Mouse (Mus musculus) C2C12 (cell line): ENCODE measurements at regions not wholly inside any gene's neighbourhood (a gene's known extent, or its start where the extent isn't known, plus 50 kb on each side); places are given as distances from the start of the nearest gene placed in this dataset.

Experiments used
- H3K27me3 ChIP-seq: one replicate; pipeline ENCODE4 v1.6.1; 2011; ENCODE audit not compliant: control insufficient read depth, insufficient read depth, insufficient read length
- H3K36me3 ChIP-seq: one replicate; pipeline ENCODE4 v1.6.1; 2011; ENCODE audit not compliant: control insufficient read depth, insufficient read depth
- H3K4me3 ChIP-seq: one replicate; pipeline ENCODE4 v1.5.1; 2011; ENCODE audit warnings: mild to moderate bottlenecking, control low read depth; ENCODE audit not compliant: poor library complexity, insufficient read depth, severe bottlenecking
- H3K79me2 ChIP-seq: one replicate; pipeline ENCODE4 v1.6.1; 2011; ENCODE audit not compliant: control insufficient read depth, insufficient read depth
- H3K79me3 ChIP-seq: one replicate; pipeline ENCODE4 v1.6.1; 2011; ENCODE audit warnings: low read depth, control low read depth
- H3ac ChIP-seq: one replicate; pipeline ENCODE3; 2011; ENCODE audit warnings: low read depth; ENCODE audit not compliant: control insufficient read depth, insufficient read length
- CEBPB ChIP-seq: IDR thresholded peaks from one replicate; pipeline ENCODE4 v1.6.1; 2011; ENCODE audit warnings: low read depth, mild to moderate bottlenecking, control low read depth, moderate library complexity
- CTCF ChIP-seq: IDR thresholded peaks from one replicate; pipeline ENCODE4 v1.5.1; 2011; ENCODE audit not compliant: control insufficient read depth, insufficient read depth, insufficient read length
- FOSL1 ChIP-seq: IDR thresholded peaks from one replicate; pipeline ENCODE4 v1.8.0; 2011; ENCODE audit warnings: mild to moderate bottlenecking, low read length; ENCODE audit not compliant: poor library complexity, insufficient read depth, severe bottlenecking
- MAX ChIP-seq: IDR thresholded peaks from one replicate; pipeline ENCODE4 v1.6.1; 2011; ENCODE audit warnings: mild to moderate bottlenecking, control low read depth
- MYOD1 ChIP-seq: IDR thresholded peaks from one replicate; pipeline ENCODE4 v1.6.1; 2011; ENCODE audit warnings: low read depth; ENCODE audit not compliant: control insufficient read depth, insufficient read length
- MYOG ChIP-seq: IDR thresholded peaks from one replicate; pipeline ENCODE4 v1.6.1; 2011; ENCODE audit not compliant: control insufficient read depth, insufficient read length; ENCODE audit errors: extremely low read depth
- USF1 ChIP-seq: IDR thresholded peaks from one replicate; pipeline ENCODE4 v1.6.1; 2011; ENCODE audit warnings: low read depth, mild to moderate bottlenecking, control low read depth, moderate library complexity

DNA sequence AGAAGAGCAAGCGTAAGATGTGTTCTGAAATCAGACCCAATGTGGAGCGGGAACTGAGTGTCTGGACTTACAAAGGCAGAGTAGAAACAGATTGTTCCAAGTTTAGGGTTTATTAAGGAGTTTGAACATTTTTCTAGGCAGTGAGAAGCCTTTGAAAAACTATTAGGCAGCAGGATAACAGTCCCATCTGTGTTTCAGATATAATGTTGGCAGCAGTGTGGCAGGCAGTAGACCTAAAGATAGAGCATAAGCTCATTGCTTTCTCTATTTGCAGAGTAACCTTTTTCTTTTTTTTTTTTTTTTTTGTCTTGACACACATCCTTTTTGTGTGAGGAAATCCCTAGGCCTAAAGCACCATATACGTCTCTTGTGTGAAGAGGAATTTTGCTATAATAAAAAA lies 429.6 kb downstream of the Plcl1 start:
- Histone ChIP-seq H3K79me2 (no peaks in the 10 kb centered on the region), H3ac (no peak overlapping the region), H3K36me3 (no peaks in the 10 kb centered on the region), H3K79me3 (no peaks in the 10 kb centered on the region), H3K4me3 (no peak overlapping the region), H3K27me3 (no peaks in the 10 kb centered on the region)
- TF ChIP-seq CEBPB (no peak), USF1 (no peak), MAX (no peak), MYOD1 (no peak), CTCF (no peak), MYOG (no peak), FOSL1 (no peak)

DNA sequence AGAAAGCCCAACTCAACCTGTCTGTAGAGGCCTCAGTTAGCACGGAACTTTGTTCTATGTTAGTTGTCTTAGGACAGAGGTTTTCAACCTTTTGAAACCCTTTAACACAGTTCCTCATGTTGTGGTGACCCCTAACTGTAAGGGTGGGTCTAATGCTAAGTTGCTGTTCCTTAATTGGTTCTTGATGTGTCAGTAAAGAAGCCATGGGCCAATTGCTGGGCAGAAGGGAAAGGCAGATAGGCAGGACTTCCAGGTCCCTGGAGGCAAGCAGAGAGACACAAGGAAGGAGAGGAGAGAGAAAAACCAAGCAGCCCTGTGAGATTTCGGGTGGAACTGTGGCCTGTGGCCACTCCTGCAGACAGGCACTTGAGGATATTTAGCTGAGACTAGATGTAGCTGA lies 431.0 kb downstream of the Plcl1 start:
- no peaks in the 10 kb centered on the region for H3K79me2 ChIP-seq
- H3K36me3 ChIP-seq = no peaks in the 10 kb centered on the region
- TF ChIP-seq CTCF (no peak), USF1 (no peak)
- H3K79me3 ChIP-seq = no peaks in the 10 kb centered on the region
- no peaks in the 10 kb centered on the region for H3K27me3 ChIP-seq
- H3ac ChIP-seq = no peak overlapping the region
- H3K4me3 ChIP-seq = no peak overlapping the region

DNA sequence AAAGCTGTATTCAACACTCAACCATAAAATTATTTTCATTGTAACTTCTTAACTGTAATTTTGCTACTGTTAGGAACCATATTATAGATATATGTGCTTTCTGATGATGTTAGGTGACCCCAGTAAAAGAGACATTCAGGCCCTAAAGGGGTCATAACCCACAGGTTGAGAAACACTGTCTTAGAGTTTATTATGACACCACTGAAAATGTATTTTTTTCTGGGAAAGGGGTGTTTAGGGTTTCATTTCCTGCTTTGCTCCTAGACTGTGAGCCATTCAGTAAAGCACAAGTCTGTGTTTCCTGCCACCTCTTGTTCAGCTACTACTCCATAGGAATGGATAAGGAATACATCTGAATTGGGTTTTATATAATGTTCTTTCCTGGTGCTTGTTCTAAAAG lies 431.6 kb downstream of the Plcl1 start:
- H3K4me3 ChIP-seq = no peak overlapping the region
- no peaks in the 10 kb centered on the region for H3K79me2 ChIP-seq
- no peaks in the 10 kb centered on the region for H3K27me3 ChIP-seq
- no peaks in the 10 kb centered on the region for H3K36me3 ChIP-seq
- TF ChIP-seq MYOD1 = no peak
- TF ChIP-seq FOSL1 = no peak
- TF ChIP-seq USF1 = no peak
- TF ChIP-seq MAX = no peak
- TF ChIP-seq MYOG = no peak
- TF ChIP-seq CEBPB = no peak
- TF ChIP-seq CTCF = no peak
- no peaks in the 10 kb centered on the region for H3K79me3 ChIP-seq
- no peak overlapping the region for H3ac ChIP-seq

DNA sequence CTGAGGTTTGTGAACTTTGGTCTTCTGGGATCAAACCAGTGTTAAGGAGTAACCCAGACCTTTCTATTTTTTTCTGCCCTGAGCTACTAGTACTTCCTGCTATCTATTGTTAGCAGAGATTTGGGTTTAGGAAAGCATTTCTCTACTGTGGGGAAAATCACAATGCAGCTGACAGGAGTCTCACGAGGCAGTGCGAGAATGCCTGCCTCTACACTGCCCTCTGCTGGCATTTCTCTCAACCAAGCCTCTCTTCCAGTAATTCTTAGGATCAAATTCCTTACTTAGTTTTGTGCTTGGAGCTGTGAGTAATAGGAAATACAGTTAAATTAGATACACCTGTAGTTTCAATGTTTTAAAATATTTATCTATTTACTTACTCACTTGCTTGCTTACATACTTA lies 432.4 kb downstream of the Plcl1 start:
- no peaks in the 10 kb centered on the region for H3K27me3 ChIP-seq
- H3K4me3 ChIP-seq = no peak overlapping the region
- H3K79me2 ChIP-seq = no peaks in the 10 kb centered on the region
- H3K36me3 ChIP-seq = no peaks in the 10 kb centered on the region
- no peak overlapping the region for H3ac ChIP-seq
- H3K79me3 ChIP-seq = no peaks in the 10 kb centered on the region
- no peak for TF ChIP-seq CEBPB
- peak; percentile 28 for TF ChIP-seq CTCF

DNA sequence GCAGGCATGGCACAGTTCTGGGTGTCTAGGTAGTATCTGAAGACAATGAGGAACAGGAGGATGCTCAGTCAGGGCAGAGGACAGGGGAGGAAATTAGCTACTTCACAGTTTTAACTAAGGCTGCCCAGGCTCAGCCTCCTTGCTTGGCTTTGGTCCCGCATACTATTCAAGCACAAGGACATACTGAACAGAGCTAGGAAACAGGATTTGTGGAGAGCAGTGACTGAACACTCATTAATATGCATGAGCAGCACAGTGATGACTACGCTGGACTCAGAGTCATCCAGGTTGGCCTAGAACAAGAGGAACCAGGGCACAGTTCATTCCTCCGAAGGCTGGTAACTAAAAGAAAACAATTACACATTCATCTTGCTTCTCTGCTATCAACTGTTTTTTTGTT lies 443.1 kb downstream of the Plcl1 start:
- H3K4me3 ChIP-seq = no peak overlapping the region
- H3K36me3 ChIP-seq = no peaks in the 10 kb centered on the region
- no peak for TF ChIP-seq MYOD1
- no peak for TF ChIP-seq USF1
- no peak for TF ChIP-seq CEBPB
- no peak for TF ChIP-seq MYOG
- TF ChIP-seq CTCF = no peak
- TF ChIP-seq MAX = no peak
- no peak for TF ChIP-seq FOSL1

DNA sequence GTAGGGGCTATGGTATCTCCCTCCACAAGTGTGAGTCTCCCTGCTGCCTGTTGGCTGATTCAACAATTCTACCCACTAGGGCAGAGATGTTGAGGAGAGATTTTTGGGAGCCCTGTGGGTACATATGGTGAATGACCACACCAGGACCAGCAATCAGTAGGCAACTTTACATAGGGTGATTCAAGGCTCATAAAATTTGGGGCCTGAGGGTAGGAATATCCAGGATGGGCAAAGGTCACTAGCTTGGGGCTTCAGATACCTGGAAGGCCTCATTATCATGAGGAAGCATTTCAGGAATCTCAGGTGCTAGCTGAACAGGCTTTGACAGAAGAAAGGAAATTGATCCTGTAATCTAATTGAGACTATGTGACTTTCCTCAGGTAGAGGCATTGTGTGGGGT lies 446.6 kb downstream of the Plcl1 start:
- no peaks in the 10 kb centered on the region for H3K36me3 ChIP-seq
- no peaks in the 10 kb centered on the region for H3K27me3 ChIP-seq
- H3K79me3 ChIP-seq = no peaks in the 10 kb centered on the region
- no peak for TF ChIP-seq USF1
- no peak for TF ChIP-seq MYOD1
- TF ChIP-seq FOSL1 = no peak
- no peak overlapping the region for H3K4me3 ChIP-seq
- H3K79me2 ChIP-seq = no peaks in the 10 kb centered on the region
- no peak overlapping the region for H3ac ChIP-seq

More for the DNA sequence above, 443.1 kb downstream of the Plcl1 start:
- Histone ChIP-seq H3K79me2 (no peaks in the 10 kb centered on the region), H3ac (no peak overlapping the region), H3K27me3 (no peaks in the 10 kb centered on the region), H3K79me3 (no peaks in the 10 kb centered on the region)
